Mouse (Mus musculus): Measurements from ENCODE around the gene Fpr-rs6. TPM values are rescaled to one million over a fixed set of nuclear protein-coding genes. Genes with fewer than 3 reads are reported as not detected.

Gene Fpr-rs6
- not detected in 2 replicates for polyA plus RNA-seq (2014; fragmentation: Nextera tagmentation; extraction: Ambion mirVana)

- no peak for DNase-seq (ENCODE audit: low spot score)
- Histone ChIP-seq H3K27me3 (ENCODE audit: control insufficient read depth, insufficient read depth, low read length) (no peaks in the 10 kb centered on the region), H3K9ac (replicated peaks; ENCODE audit: low read length) (no peak within 1 kb of the TSS), H3K4me2 (ENCODE audit: low read depth, low read length) (no peak within 1 kb of the TSS), H3K27ac (replicated peaks; ENCODE audit: low read depth, low read length) (no peak within 1 kb of the TSS), H3K4me1 (ENCODE audit: control insufficient read depth, insufficient read depth, low read length) (no peaks in the 10 kb centered on the region), H3K36me3 (replicated peaks; ENCODE audit: control insufficient read depth, insufficient read depth, low read depth, low read length) (no peaks in the 10 kb centered on the region), H3K4me3 (ENCODE audit: low read depth, low read length) (no peak within 1 kb of the TSS), H3K9me3 (replicated peaks; ENCODE audit: control insufficient read depth, low read length) (no peaks in the 10 kb centered on the region)
- no peak for ATAC-seq (replicated peaks; ENCODE audit: insufficient number of reproducible peaks, low FRiP score, low TSS enrichment, low read depth)
These were observed at the start of gene Fpr-rs6 for GRCm38 (mm10) chr17:20182997-20183396. TSS of gene Fpr-rs6 (minus strand) at chr17:20183097.

Other genes with a start within 250 kb of the Fpr-rs6 start
- gene Vmn2r104, start 134.8 kb downstream of the Fpr-rs6 start, polyA plus RNA-seq (2014; fragmentation: Nextera tagmentation; extraction: Ambion mirVana): not detected in 2 replicates
- not detected in 2 replicates for gene Fpr-rs7, start 68.9 kb downstream of the Fpr-rs6 start, polyA plus RNA-seq (2014; fragmentation: Nextera tagmentation; extraction: Ambion mirVana)
- gene Vmn2r105, start 52.0 kb upstream of the Fpr-rs6 start, polyA plus RNA-seq (2014; fragmentation: Nextera tagmentation; extraction: Ambion mirVana): not detected in 2 replicates
- not detected in 2 replicates for gene Vmn2r106, start 102.5 kb upstream of the Fpr-rs6 start, polyA plus RNA-seq (2014; fragmentation: Nextera tagmentation; extraction: Ambion mirVana)
- gene Vmn2r107, start 162.1 kb upstream of the Fpr-rs6 start, polyA plus RNA-seq (2014; fragmentation: Nextera tagmentation; extraction: Ambion mirVana): not detected in 2 replicates
- not detected in 2 replicates for gene Vmn1r224, start 231.0 kb upstream of the Fpr-rs6 start, polyA plus RNA-seq (2014; fragmentation: Nextera tagmentation; extraction: Ambion mirVana)

All from embryonic facial prominence, embryonic 11.5 days (tissue).